Mouse (Mus musculus): Measurements from ENCODE around the gene Tnk1.

DNA sequence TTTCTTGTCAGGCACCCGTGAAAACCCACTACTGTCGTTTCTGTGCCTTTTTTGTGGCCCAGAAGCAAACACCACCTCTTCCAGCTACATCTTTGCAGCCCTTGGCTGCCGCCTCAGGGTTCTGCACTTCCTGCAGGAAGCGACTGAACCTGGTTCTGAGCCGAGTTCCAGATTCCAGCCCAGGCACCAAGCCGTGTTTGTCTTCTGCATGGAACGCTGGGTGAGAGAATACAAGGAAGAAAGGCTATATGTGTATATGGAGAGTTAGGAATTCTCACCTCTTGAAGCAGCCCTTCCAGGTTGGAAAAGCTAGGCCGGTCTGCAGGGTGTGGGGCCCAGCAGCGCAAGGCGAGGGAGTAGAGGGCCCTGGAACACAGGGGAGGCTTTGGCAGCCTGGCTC lies 3.9 kb downstream of the Tnk1 start:
- TF ChIP-seq CTCF (IDR thresholded peaks at IDR 0.05; ENCODE audit: low read depth) (no peak), EP300 (IDR thresholded peaks at IDR 0.05; ENCODE audit: low read depth) (no peak)
